Mouse (Mus musculus) liver, embryonic 14.5 days (tissue): ENCODE data around the gene A730061H03Rik. TPM values are rescaled to one million over a fixed set of nuclear protein-coding genes. Genes with fewer than 3 reads are reported as not detected.
A peak's percentile ranks its signal among the peaks of the same experiment; 100 is the strongest.

Experiments used
- ATAC-seq: fragments of 200-750 bp; cut with Nextera tagmentation; 2 replicates; pipeline ENCODE4 v1.8.0; 2017; ENCODE audit warnings: moderate number of reproducible peaks, mild to moderate bottlenecking, moderate library complexity; ENCODE audit not compliant: insufficient read depth
- DNase-seq, 3 experiments: peaks; one replicate each; pipeline ENCODE4 v3.0.0-alpha.2; 2012 to 2013; ENCODE audit warnings: low read depth in 3 of 3, low spot score in 3 of 3
- H3K27ac ChIP-seq: fragments of 300-500 bp; sonication (generic); 2 replicates; pipeline ENCODE4 v1.5.1; 2014; ENCODE audit warnings: moderate library complexity, mild to moderate bottlenecking, control low read depth, inconsistent platforms
- H3K27me3 ChIP-seq: fragments of 300-500 bp; sonication (generic); 2 replicates; pipeline ENCODE4 v1.6.1; 2014; ENCODE audit warnings: mild to moderate bottlenecking, low read length, moderate library complexity; ENCODE audit not compliant: control insufficient read depth, insufficient read depth
- H3K36me3 ChIP-seq: fragments of 300-500 bp; sonication (generic); replicated peaks from 2 replicates; pipeline ENCODE4 v1.6.1; 2014; ENCODE audit warnings: low read depth; ENCODE audit not compliant: control insufficient read depth, insufficient read depth
- H3K4me1 ChIP-seq, 2 experiments: fragments of 200-500 bp in 1 of 2; fragments of 300-500 bp in 1 of 2; sonication (generic) in 1 of 2; replicated peaks; 2 replicates each; pipeline ENCODE4 v1.6.1; 2012 to 2014; ENCODE audit warnings: antibody characterized with exemption in 1 of 2, inconsistent platforms in 1 of 2, low read length in 1 of 2; ENCODE audit not compliant: control insufficient read depth in 2 of 2, insufficient read depth in 2 of 2
- H3K4me2 ChIP-seq: fragments of 300-500 bp; sonication (generic); 2 replicates; pipeline ENCODE4 v1.6.1; 2014; ENCODE audit warnings: low read depth, mild to moderate bottlenecking, control low read depth, moderate library complexity
- H3K4me3 ChIP-seq, 2 experiments: fragments of 200-500 bp in 1 of 2; fragments of 300-500 bp in 1 of 2; sonication (generic) in 1 of 2; 2 replicates each; pipeline ENCODE4 v1.5.1; 2012 to 2014; ENCODE audit warnings: low read depth in 2 of 2, low read length in 2 of 2, mild to moderate bottlenecking in 2 of 2, control low read depth in 1 of 2, inconsistent platforms in 1 of 2, moderate library complexity in 1 of 2; ENCODE audit not compliant: insufficient read depth in 1 of 2
- H3K9ac ChIP-seq: fragments of 300-500 bp; sonication (generic); replicated peaks from 2 replicates; pipeline ENCODE4 v1.6.1; 2014; ENCODE audit warnings: mild to moderate bottlenecking, control low read depth, moderate library complexity
- H3K9me3 ChIP-seq: fragments of 300-500 bp; sonication (generic); 2 replicates; pipeline ENCODE4 v1.6.1; 2016; ENCODE audit warnings: low read length, mixed read lengths; ENCODE audit not compliant: control insufficient read depth
- CTCF ChIP-seq: IDR thresholded peaks from 2 replicates; pipeline ENCODE4 v1.5.1; 2016; ENCODE audit warnings: antibody characterized with exemption, low read depth, control low read depth
- EP300 ChIP-seq: IDR thresholded peaks from 2 replicates; pipeline ENCODE4 v1.6.1; 2016; ENCODE audit warnings: antibody characterized with exemption, low read depth
- WGBS: fragments of 180-500 bp; shearing (Covaris S2); extraction: QIAGEN DNeasy Blood & Tissue Kit; methylation state at CpG from one replicate; pipeline ENCODE4 v1.1.7; 2014; ENCODE audit not compliant: insufficient replicate concordance; 5-methylcytosine and 5-hydroxymethylcytosine counted together
- polyA plus RNA-seq, 2 experiments: library from polyadenylated mRNA; depleted of rRNA in 1 of 2; stranded (reverse) in 1 of 2; unstranded in 1 of 2; fragments of >200 nt; fragmentation: Nextera tagmentation in 1 of 2; extraction: Ambion mirVana in 1 of 2; gene quantifications; 2 replicates each; pipeline versions ENCODE4 v1.2.1 to v1.2.3; 2012 to 2014

The A730061H03Rik gene
- polyA plus RNA-seq, 2 experiments: 0.95 to 1.8 TPM

DNA sequence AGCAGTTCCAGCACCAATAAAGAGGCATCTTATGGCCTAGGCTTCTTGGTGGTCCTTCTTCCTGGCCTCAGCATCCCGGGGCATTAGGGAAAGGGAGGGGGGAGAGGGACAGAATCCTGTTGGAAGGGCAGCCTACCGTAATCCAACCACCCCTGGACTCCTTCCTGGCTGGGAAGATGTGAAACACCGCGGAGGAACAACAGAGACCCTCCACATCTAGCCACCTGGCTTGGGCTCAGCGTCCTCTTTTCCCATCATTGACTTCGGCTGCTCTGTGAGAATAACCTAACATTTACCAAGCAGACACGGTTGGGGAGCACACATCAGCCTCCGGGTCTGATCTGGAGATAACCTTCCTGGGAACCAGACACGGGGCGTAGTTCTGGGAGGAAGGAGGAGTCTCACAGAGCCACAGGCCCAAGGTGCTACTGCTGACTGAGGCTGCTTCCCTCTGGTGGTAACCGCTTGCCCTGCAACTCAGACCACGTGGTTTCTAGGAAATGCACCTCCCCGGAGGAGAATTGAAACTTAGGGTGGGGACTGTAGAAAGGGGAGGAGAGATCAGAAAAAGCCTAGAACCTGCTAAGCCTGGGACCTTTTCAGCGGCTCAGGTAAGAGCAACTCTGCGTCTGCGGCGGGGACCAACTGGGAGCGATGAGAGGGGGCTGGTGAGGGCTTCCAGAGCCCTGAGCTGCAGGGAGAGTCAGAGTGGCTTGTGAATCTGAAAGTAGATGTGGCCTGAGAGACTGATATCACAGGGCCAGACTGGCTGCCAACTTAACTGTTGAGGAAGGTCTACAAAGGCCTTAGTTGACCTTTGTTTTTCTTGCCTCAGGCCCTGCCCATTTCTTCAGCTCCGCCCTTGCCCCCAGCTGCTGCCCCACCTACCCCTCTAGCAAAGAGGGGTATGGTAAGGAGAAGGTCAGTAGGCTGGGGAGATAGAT, 43.7 kb upstream of the A730061H03Rik start:
- H3K4me3 ChIP-seq: peak overlapping the region; percentile 64 to 76
- TF ChIP-seq CTCF (peak; percentile 99), EP300 (peak; percentile 61)
- WGBS: 10% methylated on average over 19 of the region's 19 CpGs
- DNase-seq (peak; percentile 93 to 97 (median 95)), ATAC-seq (peak; percentile 95)
- H3K36me3 ChIP-seq: peaks cover 72% of the 10 kb centered on the region
- peak overlapping the region; percentile 96 for H3K27ac ChIP-seq
- peaks cover 12 to 28% of the 10 kb centered on the region in 2 experiments for H3K4me1 ChIP-seq
- H3K9ac ChIP-seq: peak overlapping the region; percentile 91
- no peaks in the 10 kb centered on the region for H3K27me3 ChIP-seq
- no peaks in the 10 kb centered on the region for H3K9me3 ChIP-seq
- peak overlapping the region; percentile 95 for H3K4me2 ChIP-seq

DNA sequence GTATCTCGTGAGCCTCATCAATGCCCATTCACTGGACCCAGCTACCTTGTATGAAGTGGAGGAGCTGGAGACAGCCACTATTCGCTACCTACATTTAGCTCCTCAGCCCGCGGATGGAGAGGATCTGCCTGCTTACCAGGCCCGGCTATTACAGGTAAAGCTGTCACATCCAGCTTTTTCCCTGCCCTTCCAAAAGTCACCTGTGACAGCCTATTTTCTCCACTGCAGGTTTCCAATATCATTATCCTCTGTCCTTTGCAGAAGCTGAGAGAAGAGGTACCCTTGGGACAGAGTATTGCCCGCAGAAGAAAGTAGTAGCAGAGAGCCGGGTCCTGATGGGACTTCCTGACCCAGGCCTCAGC, 43.0 kb upstream of the A730061H03Rik start, which contains the start of gene Irf9:
Gene Irf9 (plus strand): TSS at position 301 of the 362 bp plus-strand sequence.
- Histone ChIP-seq H3K36me3 (peaks cover 73% of the 10 kb centered on the region), H3K4me1 (peaks cover 12 to 28% of the 10 kb centered on the region in 2 experiments)

DNA sequence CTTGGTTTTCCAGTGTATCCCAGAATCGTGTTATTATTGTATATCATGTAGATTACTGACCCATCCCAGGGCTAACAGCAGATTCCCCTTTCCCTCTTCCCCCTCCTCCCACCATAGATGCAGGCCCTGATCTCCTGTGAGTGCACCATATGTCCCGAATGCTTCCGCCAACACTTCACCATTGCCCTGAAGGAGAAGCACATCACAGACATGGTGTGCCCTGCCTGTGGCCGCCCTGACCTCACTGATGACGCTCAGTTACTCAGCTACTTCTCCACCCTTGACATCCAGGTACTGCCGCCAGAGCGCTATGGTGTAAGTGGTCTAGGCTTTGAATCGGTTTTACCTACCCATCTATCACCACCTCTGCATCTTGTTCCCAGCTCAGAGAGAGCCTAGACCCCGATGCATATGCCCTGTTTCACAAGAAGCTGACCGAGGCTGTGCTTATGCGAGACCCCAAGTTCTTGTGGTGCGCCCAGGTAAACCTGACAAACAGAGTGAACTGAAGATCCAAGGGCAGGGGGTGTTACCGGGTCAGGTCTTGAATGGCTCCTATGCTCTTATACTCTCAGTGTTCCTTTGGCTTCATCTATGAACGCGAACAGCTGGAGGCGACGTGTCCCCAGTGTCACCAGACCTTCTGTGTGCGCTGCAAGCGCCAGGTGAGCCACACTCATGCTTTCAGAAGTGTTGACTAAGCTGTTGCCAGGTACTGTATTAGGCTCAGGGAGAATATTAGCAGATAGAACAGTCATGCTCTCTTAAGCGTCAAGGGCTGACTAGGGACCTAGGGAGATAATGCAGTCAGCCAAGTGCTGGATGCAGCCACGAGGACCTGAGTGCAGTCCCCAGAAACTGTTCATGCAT, 38.5 kb upstream of the A730061H03Rik start:
- TF ChIP-seq CTCF (no peak), EP300 (no peak)
- Histone ChIP-seq H3K9ac (no peak overlapping the region), H3K4me1 (peaks cover 0 to 11% of the 10 kb centered on the region in 2 experiments; a peak in 3 of 4 replicates), H3K27me3 (no peaks in the 10 kb centered on the region), H3K9me3 (no peaks in the 10 kb centered on the region), H3K4me3 (no peak overlapping the region), H3K27ac (no peak overlapping the region), H3K36me3 (peaks cover 65% of the 10 kb centered on the region), H3K4me2 (no peak overlapping the region)
- no peak for ATAC-seq
- WGBS: 91% methylated on average over 21 of the region's 21 CpGs
- no peak for DNase-seq

More for the DNA sequence above, 43.0 kb upstream of the A730061H03Rik start, which contains the start of gene Irf9:
- H3K4me2 ChIP-seq: peak within 1 kb of the TSS; percentile 95
- H3K4me3 ChIP-seq: peak within 1 kb of the TSS; percentile 64 to 76
- DNase-seq: no peak
- TF ChIP-seq EP300 (no peak), CTCF (no peak)
- H3K9me3 ChIP-seq: no peaks in the 10 kb centered on the region
- H3K9ac ChIP-seq: peak within 1 kb of the TSS; percentile 91
- peak within 1 kb of the TSS; percentile 96 for H3K27ac ChIP-seq
- WGBS: 79% methylated on average over 7 of the region's 7 CpGs
- no peaks in the 10 kb centered on the region for H3K27me3 ChIP-seq
- no peak for ATAC-seq

DNA sequence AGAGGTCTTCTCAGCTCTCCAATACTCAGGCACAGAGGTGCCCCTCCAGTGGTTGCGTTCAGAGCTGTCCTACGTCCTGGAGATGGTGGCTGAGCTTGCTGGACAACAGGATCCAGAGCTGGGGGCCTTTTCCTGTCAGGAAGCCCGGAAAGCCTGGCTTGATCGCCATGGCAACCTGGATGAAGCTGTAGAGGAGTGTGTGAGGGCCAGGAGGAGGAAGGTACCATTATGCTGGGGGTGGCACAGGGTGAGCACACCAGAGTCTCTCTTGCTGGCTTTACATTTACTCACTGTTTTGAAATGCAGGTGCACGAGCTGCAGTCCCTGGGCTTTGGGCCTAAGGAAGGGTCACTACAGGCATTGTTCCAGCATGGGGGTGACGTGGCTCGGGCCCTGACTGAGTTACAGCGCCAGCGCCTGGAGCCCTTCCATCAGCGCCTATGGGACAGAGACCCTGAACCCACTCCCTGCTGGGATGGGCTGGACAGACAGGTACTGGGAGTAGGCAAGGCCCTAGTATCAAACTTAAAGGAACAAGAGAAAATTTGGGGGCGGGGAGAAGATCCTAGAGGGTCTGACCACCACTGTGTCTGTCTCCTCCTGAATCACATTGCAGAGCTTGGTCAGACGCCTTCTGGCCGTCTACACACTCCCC, 36.0 kb upstream of the A730061H03Rik start:
- H3K4me3 ChIP-seq: no peak overlapping the region

More for the DNA sequence above, 36.0 kb upstream of the A730061H03Rik start:
- no peak for TF ChIP-seq EP300
- ATAC-seq: no peak
- no peak for DNase-seq
- peaks cover 48% of the 10 kb centered on the region for H3K36me3 ChIP-seq
- H3K4me2 ChIP-seq: no peak overlapping the region
- no peaks in the 10 kb centered on the region for H3K27me3 ChIP-seq
- H3K9me3 ChIP-seq: no peaks in the 10 kb centered on the region
- H3K4me1 ChIP-seq: peaks cover 4 to 6% of the 10 kb centered on the region in 2 experiments
- 84% methylated on average over 13 of the region's 13 CpGs for WGBS
- H3K9ac ChIP-seq: no peak overlapping the region
- H3K27ac ChIP-seq: no peak overlapping the region
